Mouse (Mus musculus) lung, adult 2 months (tissue): ENCODE data around the gene Mtus2.

Source experiments
- CTCF ChIP-seq: fragments of 200-500 bp; IDR thresholded peaks from 2 replicates; pipeline ENCODE4 v1.5.1; 2011; ENCODE audit warnings: mild to moderate bottlenecking, low read length, control low read depth; ENCODE audit not compliant: insufficient read depth
- POLR2A ChIP-seq: fragments of 200-500 bp; IDR thresholded peaks from 2 replicates; pipeline ENCODE4 v1.6.1; 2011; ENCODE audit warnings: low read depth, mild to moderate bottlenecking, control low read depth, low read length, borderline replicate concordance; ENCODE audit errors: extremely low read depth

- TF ChIP-seq CTCF (no peak), POLR2A (no peak)
These were observed 151.2 kb downstream of the Mtus2 start for GRCm38 (mm10) chr5:148108314-148108713.
